Mouse (Mus musculus) heart, postnatal 14 days (tissue): ENCODE results near the gene Pnp2. TPM values are rescaled to one million over a fixed set of nuclear protein-coding genes. Genes with fewer than 3 reads are reported as not detected.
"Not testable (repeated sequence)": the region's sequence is repeated elsewhere in the genome, so short reads cannot be mapped to it uniquely, and the experiment has no call there.

Experiments
- DNase-seq, 2 experiments: peaks; one replicate each; pipeline ENCODE4 v3.0.0; 2021 to 2022
- intact Hi-C: fragments of 180-260 bp; cut with DNase I; formaldehyde crosslinking; loops from one replicate; pipeline ENCODE4 v1.15.1; 2025
- long read RNA-seq, 2 experiments: library from polyadenylated mRNA; stranded (forward); transcript quantifications; one replicate each; pipeline ENCODE4 v2.0.0; 2021
- total RNA-seq, 2 experiments: library from RNA; stranded (reverse); gene quantifications; 2 replicates each; pipeline ENCODE4 v1.2.3; 2021

Gene Pnp2
- 1 to 10 TPM in 1 of 2 experiments, under 1 TPM in 1; 0.39 to 1.2 TPM for total RNA-seq
- long read RNA-seq, experiment 1: 0 reads
- long read RNA-seq, experiment 2, partial matches to known transcripts: 0 of 1 reads
- long read RNA-seq, experiment 2, other reads (novel, unspliced or antisense): 0 of 1 reads

GRCm38 (mm10) chr14:50955942-50956508, at the start of gene Pnp2:
Gene Pnp2 (plus strand): TSS chr14:50955992.
- DNase-seq: peak; percentile 45 to 62
- intact Hi-C loops: not testable (repeated sequence)

GRCm38 (mm10) chr14:50908126-50908525, 47.7 kb upstream of the Pnp2 start:
- intact Hi-C loops: no loop called here
- DNase-seq: no peak

- no peak for DNase-seq
- intact Hi-C loops: no loop called here
Observed at GRCm38 (mm10) chr14:50911356-50911755, 44.4 kb upstream of the Pnp2 start.

- intact Hi-C loops: loop anchor here (5.0 kb wide), 1 partner anchor 139 kb away; no protein-coding TSS in a partner anchor
Observed at GRCm38 (mm10) chr14:50923437-50923836, 32.4 kb upstream of the Pnp2 start.

GRCm38 (mm10) chr14:50924281-50925064, 31.3 kb upstream of the Pnp2 start, which contains the start of the genes Osgep and Apex1:
Gene Osgep (minus strand): TSS chr14:50924893.
Gene Apex1 (plus strand): TSS chr14:50924968.
- peak; percentile 92 to 93 for DNase-seq
- intact Hi-C loops: loop anchor here (5.0 kb wide), 3 partner anchors 52 to 138 kb away; partner anchors contain the start of genes Ccnb1ip1, Parp2 and Tep1

More at GRCm38 (mm10) chr14:50923437-50923836, 32.4 kb upstream of the Pnp2 start:
- not testable (repeated sequence) for DNase-seq

GRCm38 (mm10) chr14:50925111-50925920, 30.5 kb upstream of the Pnp2 start:
- no peak for DNase-seq
- intact Hi-C loops: loop anchor here (5.0 kb wide), 2 partner anchors 53 to 118 kb away; partner anchors contain the start of genes Ccnb1ip1, Parp2 and Tep1

GRCm38 (mm10) chr14:50927366-50927765, 28.4 kb upstream of the Pnp2 start:
- intact Hi-C loops: loop anchor here (5.0 kb wide), 2 partner anchors 55 to 120 kb away; partner anchors contain the start of genes Ccnb1ip1, Parp2 and Tep1
- no peak for DNase-seq

- no peak for DNase-seq
Observed at GRCm38 (mm10) chr14:50929951-50930350, 25.8 kb upstream of the Pnp2 start.

GRCm38 (mm10) chr14:50930377-50930753, 25.4 kb upstream of the Pnp2 start:
- no peak for DNase-seq
- intact Hi-C loops: no loop called here

More at GRCm38 (mm10) chr14:50929951-50930350, 25.8 kb upstream of the Pnp2 start:
- intact Hi-C loops: loop anchor here (5.0 kb wide), 2 partner anchors 58 to 123 kb away; partner anchors contain the start of genes Ccnb1ip1, Parp2 and Tep1

- intact Hi-C loops: no loop called here
- DNase-seq: peak; percentile 99
Observed at GRCm38 (mm10) chr14:50930754-50931492, 24.9 kb upstream of the Pnp2 start, which contains the start of the genes Pip4p1 and Pnp. Gene Pip4p1 (minus strand): TSS chr14:50930856. Gene Pnp (plus strand): TSS chr14:50931082.

- intact Hi-C loops: no loop called here
- no peak for DNase-seq
Observed at GRCm38 (mm10) chr14:50931493-50932020, 24.2 kb upstream of the Pnp2 start.

GRCm38 (mm10) chr14:50936649-50937048, 19.1 kb upstream of the Pnp2 start:
- intact Hi-C loops: loop anchor here (5.0 kb wide), 1 partner anchor 124 kb away; no protein-coding TSS in a partner anchor
- DNase-seq: no peak

GRCm38 (mm10) chr14:50938119-50938908, 17.5 kb upstream of the Pnp2 start:
- no peak for DNase-seq
- intact Hi-C loops: loop anchor here (5.0 kb wide), 1 partner anchor 126 kb away; no protein-coding TSS in a partner anchor

- DNase-seq: no peak
- intact Hi-C loops: loop anchor here (5.0 kb wide), 1 partner anchor 127 kb away; no protein-coding TSS in a partner anchor
Observed at GRCm38 (mm10) chr14:50938940-50939339, 16.9 kb upstream of the Pnp2 start.

GRCm38 (mm10) chr14:50943932-50944667, 11.7 kb upstream of the Pnp2 start, which contains the start of gene Gm49342:
Gene Gm49342 (plus strand): TSS chr14:50944517.
- DNase-seq: peak; percentile 93 to 94
- intact Hi-C loops: loop anchor here (2.0 kb wide), 1 partner anchor 17 kb away; no protein-coding TSS in a partner anchor

GRCm38 (mm10) chr14:50944668-50945033, 11.1 kb upstream of the Pnp2 start:
- intact Hi-C loops: loop anchor here (2.0 kb wide), 1 partner anchor 16 kb away; no protein-coding TSS in a partner anchor

GRCm38 (mm10) chr14:50945081-50945480, 10.7 kb upstream of the Pnp2 start:
- intact Hi-C loops: loop anchor here (2.0 kb wide), 1 partner anchor 16 kb away; no protein-coding TSS in a partner anchor
- DNase-seq: not testable (repeated sequence)

More at GRCm38 (mm10) chr14:50944668-50945033, 11.1 kb upstream of the Pnp2 start:
- not testable (repeated sequence) for DNase-seq
